Mouse (Mus musculus) heart, postnatal 0 days (tissue): ENCODE data around the gene C1ql2. TPM values are rescaled to one million over a fixed set of nuclear protein-coding genes. Genes with fewer than 3 reads are reported as not detected.

Experiments used
- ATAC-seq: fragments of 200-750 bp; cut with Nextera tagmentation; 2 replicates; pipeline ENCODE4 v1.8.0; 2017; ENCODE audit warnings: low read depth, moderate number of reproducible peaks, moderate library complexity; ENCODE audit not compliant: insufficient read depth
- DNase-seq: peaks from one replicate; pipeline ENCODE4 v3.0.0-alpha.2; 2016; ENCODE audit warnings: low spot score
- H3K27ac ChIP-seq: fragments of 300-500 bp; sonication (generic); 2 replicates; pipeline ENCODE4 v1.5.1; 2014; ENCODE audit warnings: low read depth, mild to moderate bottlenecking
- H3K27me3 ChIP-seq: fragments of 300-500 bp; sonication (generic); 2 replicates; pipeline ENCODE4 v1.6.1; 2014; ENCODE audit warnings: low read length, mixed read lengths; ENCODE audit not compliant: control insufficient read depth, insufficient read depth
- H3K36me3 ChIP-seq: fragments of 300-500 bp; sonication (generic); replicated peaks from 2 replicates; pipeline ENCODE4 v1.6.1; 2014; ENCODE audit warnings: low read length, mixed read lengths; ENCODE audit not compliant: control insufficient read depth, insufficient read depth
- H3K4me1 ChIP-seq: fragments of 300-500 bp; sonication (generic); 2 replicates; pipeline ENCODE4 v1.6.1; 2014; ENCODE audit warnings: antibody characterized with exemption; ENCODE audit not compliant: control insufficient read depth, insufficient read depth
- H3K4me2 ChIP-seq: fragments of 300-500 bp; sonication (generic); 2 replicates; pipeline ENCODE4 v1.6.1; 2014; ENCODE audit warnings: low read depth, mild to moderate bottlenecking, low read length, moderate library complexity
- H3K4me3 ChIP-seq: fragments of 300-500 bp; sonication (generic); 2 replicates; pipeline ENCODE4 v1.5.1; 2014; ENCODE audit warnings: low read depth, low read length
- H3K9ac ChIP-seq: fragments of 300-500 bp; sonication (generic); replicated peaks from 2 replicates; pipeline ENCODE4 v1.6.1; 2014; ENCODE audit warnings: low read depth, low read length, mixed read lengths
- H3K9me3 ChIP-seq: fragments of 300-500 bp; sonication (generic); replicated peaks from 2 replicates; pipeline ENCODE4 v1.6.1; 2016; ENCODE audit warnings: low read length; ENCODE audit not compliant: control insufficient read depth
- CTCF ChIP-seq: IDR thresholded peaks from 2 replicates; pipeline ENCODE4 v1.5.1; 2016; ENCODE audit warnings: antibody characterized with exemption, control low read depth, low read depth
- EP300 ChIP-seq: IDR thresholded peaks from 2 replicates; pipeline ENCODE4 v1.6.1; 2016; ENCODE audit warnings: antibody characterized with exemption, low read depth
- WGBS: fragments of 180-500 bp; shearing (Covaris S2); extraction: QIAGEN DNeasy Blood & Tissue Kit; methylation state at CpG from one replicate; pipeline ENCODE4 v1.1.7; 2014; 5-methylcytosine and 5-hydroxymethylcytosine counted together
- polyA plus RNA-seq: library from polyadenylated mRNA; unstranded; fragments of >200 nt; fragmentation: Nextera tagmentation; extraction: Ambion mirVana; gene quantifications from 2 replicates; pipeline ENCODE4 v1.2.1, GENCODE M21; 2015
- total RNA-seq: library from RNA; depleted of rRNA; stranded (reverse); fragments of >200 nt; gene quantifications from 2 replicates; pipeline ENCODE4 v1.2.3, GENCODE M21; 2014; ENCODE audit warnings: low replicate concordance

The C1ql2 gene
- total and polyA plus RNA-seq, 2 experiments from 2014 or later = not detected

DNA sequence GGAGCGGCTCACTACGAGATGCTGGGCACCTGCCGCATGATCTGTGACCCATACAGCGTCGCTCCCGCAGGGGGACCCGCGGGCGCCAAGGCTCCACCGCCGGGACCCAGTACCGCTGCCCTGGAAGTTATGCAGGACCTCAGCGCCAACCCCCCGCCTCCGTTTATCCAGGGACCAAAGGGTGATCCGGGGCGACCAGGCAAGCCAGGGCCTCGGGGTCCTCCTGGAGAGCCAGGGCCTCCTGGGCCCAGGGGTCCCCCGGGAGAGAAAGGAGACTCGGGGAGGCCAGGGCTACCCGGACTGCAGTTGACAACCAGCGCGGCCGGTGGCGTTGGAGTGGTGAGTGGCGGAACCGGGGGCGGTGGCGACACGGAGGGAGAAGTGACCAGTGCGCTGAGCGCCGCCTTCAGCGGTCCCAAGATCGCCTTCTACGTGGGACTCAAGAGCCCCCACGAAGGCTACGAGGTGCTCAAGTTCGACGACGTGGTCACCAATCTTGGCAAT, 842 bp downstream of the C1ql2 start:
- no peak for ATAC-seq
- DNase-seq = no peak
- no peak overlapping the region for H3K9ac ChIP-seq
- H3K9me3 ChIP-seq = no peaks in the 10 kb centered on the region
- peak overlapping the region; percentile 25 for H3K4me3 ChIP-seq
- H3K4me2 ChIP-seq = peak overlapping the region; percentile 51
- TF ChIP-seq CTCF (no peak), EP300 (no peak)
- WGBS = under 1% methylated on average over 41 of the region's 41 CpGs
- no peaks in the 10 kb centered on the region for H3K4me1 ChIP-seq
- peaks cover 92% of the 10 kb centered on the region for H3K27me3 ChIP-seq
- no peak overlapping the region for H3K27ac ChIP-seq
- H3K36me3 ChIP-seq = no peaks in the 10 kb centered on the region

DNA sequence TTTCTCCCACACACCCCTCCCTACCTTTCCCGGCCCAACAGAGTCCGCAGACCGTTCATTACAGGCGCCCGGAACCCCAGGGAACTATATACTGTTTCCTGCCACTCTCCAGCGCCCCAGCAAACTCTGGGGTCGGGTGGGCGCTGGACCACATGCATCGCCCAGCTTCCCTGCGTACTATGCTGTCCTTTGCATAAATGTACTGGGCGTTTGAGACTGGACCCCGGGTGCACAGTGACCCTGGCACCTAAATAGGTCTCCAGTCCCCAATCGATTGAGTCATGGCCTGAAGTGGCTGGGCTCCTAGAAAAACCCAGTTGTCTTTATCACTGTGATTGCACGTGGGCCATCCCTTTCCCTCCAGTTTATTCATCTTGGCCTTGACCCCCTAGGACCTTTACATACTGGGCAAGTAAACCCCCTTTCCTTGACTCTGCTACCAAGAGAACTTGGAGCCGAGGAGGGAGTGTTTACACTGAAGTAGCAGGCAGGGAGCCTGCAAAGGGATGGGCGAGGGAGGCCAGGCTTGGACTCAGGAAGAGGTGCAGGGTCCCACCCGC, 1.5 kb downstream of the C1ql2 start:
- Histone ChIP-seq H3K4me2 (peak overlapping the region; percentile 44), H3K4me1 (no peaks in the 10 kb centered on the region), H3K4me3 (peak overlapping the region; percentile 29), H3K9me3 (no peaks in the 10 kb centered on the region), H3K27me3 (peaks cover 89% of the 10 kb centered on the region), H3K27ac (no peak overlapping the region), H3K9ac (no peak overlapping the region), H3K36me3 (no peaks in the 10 kb centered on the region)
- DNase-seq (no peak), ATAC-seq (no peak)
- TF ChIP-seq CTCF (no peak), EP300 (no peak)
- WGBS = 5% methylated on average over 17 of the region's 17 CpGs

DNA sequence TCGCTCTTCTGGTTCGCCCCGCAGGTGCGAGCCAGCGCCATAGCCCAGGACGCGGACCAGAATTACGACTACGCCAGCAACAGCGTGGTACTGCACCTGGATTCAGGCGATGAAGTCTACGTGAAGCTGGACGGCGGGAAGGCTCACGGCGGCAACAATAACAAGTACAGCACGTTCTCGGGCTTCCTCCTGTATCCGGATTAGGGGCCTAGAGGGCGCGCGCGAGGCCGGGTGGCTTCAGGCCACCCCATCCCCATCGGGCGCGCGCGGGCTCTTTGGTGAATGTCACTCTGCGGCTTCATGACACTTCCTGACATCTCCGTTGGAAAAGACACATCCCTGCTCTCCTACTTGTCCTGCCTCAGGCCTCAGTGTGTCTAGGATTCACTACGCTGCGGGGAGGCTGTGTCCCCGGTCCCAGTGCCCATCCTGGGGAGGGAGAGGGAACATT, 2.0 kb downstream of the C1ql2 start:
- no peak for ATAC-seq
- Histone ChIP-seq H3K27ac (no peak overlapping the region), H3K4me2 (peak overlapping the region; percentile 44), H3K4me3 (peak overlapping the region; percentile 29), H3K9ac (no peak overlapping the region), H3K9me3 (no peaks in the 10 kb centered on the region), H3K27me3 (peaks cover 84% of the 10 kb centered on the region), H3K36me3 (no peaks in the 10 kb centered on the region), H3K4me1 (no peaks in the 10 kb centered on the region)
- TF ChIP-seq EP300 = no peak
- peak; percentile 6; the same call in 1 of the 2 replicates for TF ChIP-seq CTCF
- DNase-seq = no peak
- WGBS = 1% methylated on average over 34 of the region's 34 CpGs

GRCm38 (mm10) chr1:120345001-120345400, 4.6 kb downstream of the C1ql2 start:
- ATAC-seq (no peak), DNase-seq (no peak)
- Histone ChIP-seq H3K4me1 (no peaks in the 10 kb centered on the region), H3K4me2 (no peak overlapping the region), H3K36me3 (no peaks in the 10 kb centered on the region), H3K9me3 (no peaks in the 10 kb centered on the region), H3K27me3 (peaks cover 58% of the 10 kb centered on the region), H3K27ac (no peak overlapping the region), H3K9ac (no peak overlapping the region), H3K4me3 (no peak overlapping the region)
- 27% methylated on average over 7 of the region's 7 CpGs for WGBS
- TF ChIP-seq CTCF = no peak
- no peak for TF ChIP-seq EP300

DNA sequence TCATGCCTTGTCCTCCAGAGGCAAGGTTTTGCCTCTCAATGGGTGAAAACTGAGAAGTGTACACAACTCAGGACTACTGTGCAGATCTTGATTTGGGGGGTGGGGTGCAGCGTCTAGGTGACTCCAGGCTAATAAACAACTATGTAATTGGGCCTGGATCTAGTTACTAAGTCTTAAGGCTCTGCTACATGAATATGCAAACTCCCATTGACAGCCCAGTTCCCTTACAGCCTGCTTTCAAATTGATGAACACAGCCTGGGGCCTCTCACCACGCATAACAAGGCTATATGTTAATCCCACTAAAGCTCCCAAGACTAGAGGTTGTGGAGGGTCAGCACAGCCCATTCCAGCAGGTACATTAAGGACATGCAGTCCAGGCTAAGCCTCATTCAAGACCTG, 14.0 kb downstream of the C1ql2 start:
- H3K9me3 ChIP-seq = no peaks in the 10 kb centered on the region; the same call in 1 of the 2 replicates
- no peak overlapping the region for H3K4me2 ChIP-seq
- 30% methylated on average over 2 of the region's 2 CpGs for WGBS
- TF ChIP-seq CTCF = no peak
- no peak for TF ChIP-seq EP300
- H3K4me3 ChIP-seq = no peak overlapping the region
- H3K36me3 ChIP-seq = no peaks in the 10 kb centered on the region
- H3K9ac ChIP-seq = no peak overlapping the region
- no peaks in the 10 kb centered on the region for H3K4me1 ChIP-seq
- DNase-seq (no peak), ATAC-seq (no peak)
- no peak overlapping the region for H3K27ac ChIP-seq
- H3K27me3 ChIP-seq = no peaks in the 10 kb centered on the region
